Mouse (Mus musculus): Measurements from ENCODE around the gene Dclk2.

Dclk2 gene

GRCm38 (mm10) chr3:86917048-86917447, 3.6 kb downstream of the Dclk2 start:
- no peaks in the 10 kb centered on the region for H3K27me3 ChIP-seq (ENCODE audit: control insufficient read depth, insufficient read depth, low read length, poor library complexity, severe bottlenecking)
- no peak for DNase-seq (ENCODE audit: low read depth, low spot score)
- no peaks in the 10 kb centered on the region for H3K36me3 ChIP-seq (ENCODE audit: control insufficient read depth, insufficient read depth, low read length, poor library complexity, severe bottlenecking)

GRCm38 (mm10) chr3:86916626-86917025, 4.0 kb downstream of the Dclk2 start:
- no peak for DNase-seq (ENCODE audit: low read depth, low spot score)
- Histone ChIP-seq H3K36me3 (ENCODE audit: control insufficient read depth, insufficient read depth, low read length, poor library complexity, severe bottlenecking) (no peaks in the 10 kb centered on the region), H3K27me3 (ENCODE audit: control insufficient read depth, insufficient read depth, low read length, poor library complexity, severe bottlenecking) (no peaks in the 10 kb centered on the region)

GRCm38 (mm10) chr3:86915291-86915690, 5.4 kb downstream of the Dclk2 start:
- no peaks in the 10 kb centered on the region for H3K27me3 ChIP-seq (ENCODE audit: control insufficient read depth, insufficient read depth, low read length, poor library complexity, severe bottlenecking)
- DNase-seq (ENCODE audit: low read depth, low spot score), result peak; percentile 12
- no peaks in the 10 kb centered on the region for H3K36me3 ChIP-seq (ENCODE audit: control insufficient read depth, insufficient read depth, low read length, poor library complexity, severe bottlenecking)

- no peak for DNase-seq (ENCODE audit: low read depth, low spot score)
- H3K36me3 ChIP-seq (ENCODE audit: control insufficient read depth, insufficient read depth, low read length, poor library complexity, severe bottlenecking), result no peaks in the 10 kb centered on the region
- no peaks in the 10 kb centered on the region for H3K27me3 ChIP-seq (ENCODE audit: control insufficient read depth, insufficient read depth, low read length, poor library complexity, severe bottlenecking)
Observed at GRCm38 (mm10) chr3:86914316-86914715, 6.3 kb downstream of the Dclk2 start.

- DNase-seq (ENCODE audit: low read depth, low spot score), result no peak
- H3K36me3 ChIP-seq (ENCODE audit: control insufficient read depth, insufficient read depth, low read length, poor library complexity, severe bottlenecking), result 0 out of 2 replicates have a peak, but pooled peaks cover 3% of the 10 kb centered on the region
- peaks cover 2% of the 10 kb centered on the region; the same call in 1 of the 2 replicates for H3K27me3 ChIP-seq (ENCODE audit: control insufficient read depth, insufficient read depth, low read length, poor library complexity, severe bottlenecking)
Observed at GRCm38 (mm10) chr3:86898366-86898765, 22.3 kb downstream of the Dclk2 start.

- Histone ChIP-seq H3K36me3 (ENCODE audit: control insufficient read depth, insufficient read depth, low read length, poor library complexity, severe bottlenecking) (0 out of 2 replicates have a peak, but pooled peaks cover 3% of the 10 kb centered on the region), H3K27me3 (ENCODE audit: control insufficient read depth, insufficient read depth, low read length, poor library complexity, severe bottlenecking) (no peaks in the 10 kb centered on the region)
- no peak for DNase-seq (ENCODE audit: low read depth, low spot score)
Observed at GRCm38 (mm10) chr3:86897551-86897950, 23.1 kb downstream of the Dclk2 start.

GRCm38 (mm10) chr3:86897066-86897465, 23.6 kb downstream of the Dclk2 start:
- H3K36me3 ChIP-seq (ENCODE audit: control insufficient read depth, insufficient read depth, low read length, poor library complexity, severe bottlenecking), result 0 out of 2 replicates have a peak, but pooled peaks cover 3% of the 10 kb centered on the region
- H3K27me3 ChIP-seq (ENCODE audit: control insufficient read depth, insufficient read depth, low read length, poor library complexity, severe bottlenecking), result no peaks in the 10 kb centered on the region
- no peak for DNase-seq (ENCODE audit: low read depth, low spot score)

GRCm38 (mm10) chr3:86894491-86894890, 26.2 kb downstream of the Dclk2 start:
- peak; percentile 74 for DNase-seq (ENCODE audit: low read depth, low spot score)

GRCm38 (mm10) chr3:86887512-86887911, 33.1 kb downstream of the Dclk2 start:
- Histone ChIP-seq H3K27me3 (ENCODE audit: control insufficient read depth, insufficient read depth, low read length, poor library complexity, severe bottlenecking) (no peaks in the 10 kb centered on the region), H3K36me3 (ENCODE audit: control insufficient read depth, insufficient read depth, low read length, poor library complexity, severe bottlenecking) (no peaks in the 10 kb centered on the region)
- DNase-seq (ENCODE audit: low read depth, low spot score), result no peak

More at GRCm38 (mm10) chr3:86894491-86894890, 26.2 kb downstream of the Dclk2 start:
- Histone ChIP-seq H3K36me3 (ENCODE audit: control insufficient read depth, insufficient read depth, low read length, poor library complexity, severe bottlenecking) (no peaks in the 10 kb centered on the region), H3K27me3 (ENCODE audit: control insufficient read depth, insufficient read depth, low read length, poor library complexity, severe bottlenecking) (no peaks in the 10 kb centered on the region)

- DNase-seq (ENCODE audit: low read depth, low spot score), result no peak
- H3K27me3 ChIP-seq (ENCODE audit: control insufficient read depth, insufficient read depth, low read length, poor library complexity, severe bottlenecking), result no peaks in the 10 kb centered on the region
- no peaks in the 10 kb centered on the region for H3K36me3 ChIP-seq (ENCODE audit: control insufficient read depth, insufficient read depth, low read length, poor library complexity, severe bottlenecking)
Observed at GRCm38 (mm10) chr3:86885180-86885579, 35.5 kb downstream of the Dclk2 start.

- DNase-seq (ENCODE audit: low read depth, low spot score), result no peak
- no peaks in the 10 kb centered on the region for H3K27me3 ChIP-seq (ENCODE audit: control insufficient read depth, insufficient read depth, low read length, poor library complexity, severe bottlenecking)
- H3K36me3 ChIP-seq (ENCODE audit: control insufficient read depth, insufficient read depth, low read length, poor library complexity, severe bottlenecking), result no peaks in the 10 kb centered on the region
Observed at GRCm38 (mm10) chr3:86884481-86884880, 36.2 kb downstream of the Dclk2 start.

GRCm38 (mm10) chr3:86883985-86884384, 36.7 kb downstream of the Dclk2 start:
- H3K27me3 ChIP-seq (ENCODE audit: control insufficient read depth, insufficient read depth, low read length, poor library complexity, severe bottlenecking), result no peaks in the 10 kb centered on the region
- no peaks in the 10 kb centered on the region for H3K36me3 ChIP-seq (ENCODE audit: control insufficient read depth, insufficient read depth, low read length, poor library complexity, severe bottlenecking)
- no peak for DNase-seq (ENCODE audit: low read depth, low spot score)

GRCm38 (mm10) chr3:86875912-86876311, 44.7 kb downstream of the Dclk2 start:
- no peaks in the 10 kb centered on the region for H3K27me3 ChIP-seq (ENCODE audit: control insufficient read depth, insufficient read depth, low read length, poor library complexity, severe bottlenecking)
- no peak for DNase-seq (ENCODE audit: low read depth, low spot score)
- no peaks in the 10 kb centered on the region for H3K36me3 ChIP-seq (ENCODE audit: control insufficient read depth, insufficient read depth, low read length, poor library complexity, severe bottlenecking)

GRCm38 (mm10) chr3:86873092-86873600, 47.5 kb downstream of the Dclk2 start:
- H3K36me3 ChIP-seq (ENCODE audit: control insufficient read depth, insufficient read depth, low read length, poor library complexity, severe bottlenecking), result no peaks in the 10 kb centered on the region
- H3K27me3 ChIP-seq (ENCODE audit: control insufficient read depth, insufficient read depth, low read length, poor library complexity, severe bottlenecking), result no peaks in the 10 kb centered on the region
- no peak for DNase-seq (ENCODE audit: low read depth, low spot score)

- Histone ChIP-seq H3K27me3 (ENCODE audit: control insufficient read depth, insufficient read depth, low read length, poor library complexity, severe bottlenecking) (no peaks in the 10 kb centered on the region), H3K36me3 (ENCODE audit: control insufficient read depth, insufficient read depth, low read length, poor library complexity, severe bottlenecking) (no peaks in the 10 kb centered on the region)
- DNase-seq (ENCODE audit: low read depth, low spot score), result no peak
Observed at GRCm38 (mm10) chr3:86870952-86871351, 49.7 kb downstream of the Dclk2 start.

GRCm38 (mm10) chr3:86870411-86870810, 50.2 kb downstream of the Dclk2 start:
- Histone ChIP-seq H3K36me3 (ENCODE audit: control insufficient read depth, insufficient read depth, low read length, poor library complexity, severe bottlenecking) (no peaks in the 10 kb centered on the region), H3K27me3 (ENCODE audit: control insufficient read depth, insufficient read depth, low read length, poor library complexity, severe bottlenecking) (no peaks in the 10 kb centered on the region)
- no peak for DNase-seq (ENCODE audit: low read depth, low spot score)
